In the genomic region with DNA sequence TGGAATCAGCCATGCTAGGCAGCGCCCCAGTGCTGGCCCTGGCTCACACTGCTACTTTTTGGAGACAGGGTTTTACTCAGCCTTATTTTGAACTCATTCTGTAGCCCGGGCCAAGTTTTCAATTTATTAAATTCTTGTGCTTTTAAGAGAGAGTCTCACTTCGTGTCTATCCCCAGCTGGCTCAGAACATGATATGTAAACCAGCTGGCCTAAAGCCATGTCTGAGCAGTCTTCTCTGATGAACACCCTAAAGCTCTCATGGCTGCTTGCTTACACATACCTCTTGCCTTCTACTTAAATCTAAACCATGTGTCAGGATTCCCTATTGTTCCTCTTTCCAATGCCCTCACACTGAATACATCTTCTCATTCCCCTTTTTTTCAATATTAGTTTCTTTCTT, we compare ENCODE assay signal across 12 mouse cellular contexts. TPM values are rescaled to one million over a fixed set of nuclear protein-coding genes. Genes with fewer than 3 reads are reported as not detected.
DNase-seq lines count a peak whose midpoint lies in the region; ATAC-seq and TF ChIP-seq lines count a peak whose summit lies in the region.
"Had no signal": no experiment of that assay in that cellular context is flagged by ENCODE, and none has a peak within 500 bp of the region (broad histone marks: within the 10 kb centered on the region; RNA-seq: fewer than 3 reads in every experiment).

No protein-coding gene starts in this region.

- H3K27me3 ChIP-seq in forebrain, embryonic 15.5 days, result no peaks in the 10 kb centered on the region
- H3K27me3 ChIP-seq in forebrain, embryonic 11.5 days (ENCODE audit: control insufficient read depth, insufficient read depth, low read length), result no peaks in the 10 kb centered on the region
- H3K27me3 ChIP-seq in lung, embryonic 14.5 days (ENCODE audit: insufficient read depth, low read length), result no peaks in the 10 kb centered on the region
- no peaks in the 10 kb centered on the region for H3K27me3 ChIP-seq in limb, embryonic 13.5 days

- no peak overlapping the region for H3K4me2 ChIP-seq in forebrain, embryonic 15.5 days (replicated peaks)
- H3K4me2 ChIP-seq in forebrain, embryonic 11.5 days (ENCODE audit: low read depth, low read length, severe bottlenecking), result no peak overlapping the region
- no peak overlapping the region for H3K4me2 ChIP-seq in lung, embryonic 14.5 days
- no peak overlapping the region for H3K4me2 ChIP-seq in limb, embryonic 13.5 days (replicated peaks)

- no peak overlapping the region for H3K4me3 ChIP-seq in forebrain, embryonic 15.5 days
- H3K4me3 ChIP-seq in forebrain, embryonic 11.5 days (ENCODE audit: low read depth, low read length), result no peak overlapping the region
- H3K4me3 ChIP-seq in lung, embryonic 14.5 days (ENCODE audit: low read depth, low read length), result no peak overlapping the region
- no peak overlapping the region for H3K4me3 ChIP-seq in limb, embryonic 13.5 days
- H3K4me3 ChIP-seq: erythroblast, embryonic 14.5 days had no signal

- no peaks in the 10 kb centered on the region; the same call in 1 of the 2 replicates for H3K9me3 ChIP-seq in forebrain, embryonic 15.5 days
- no peaks in the 10 kb centered on the region for H3K9me3 ChIP-seq in forebrain, embryonic 11.5 days (ENCODE audit: control insufficient read depth, low read length)
- no peaks in the 10 kb centered on the region for H3K9me3 ChIP-seq in lung, embryonic 14.5 days (ENCODE audit: low read depth, low read length)
- no peaks in the 10 kb centered on the region for H3K9me3 ChIP-seq in limb, embryonic 13.5 days

- WGBS in forebrain, embryonic 15.5 days, result 48% methylated on average over 3 of the region's 3 CpGs
- WGBS in forebrain, embryonic 11.5 days, result 83% methylated on average over 3 of the region's 3 CpGs
- WGBS in lung, embryonic 14.5 days, result 42% methylated on average over 3 of the region's 3 CpGs
- WGBS in limb, embryonic 13.5 days, result 33% methylated on average over 3 of the region's 3 CpGs

- peak; percentile 64 for ATAC-seq in forebrain, embryonic 15.5 days (replicated peaks)
- ATAC-seq in forebrain, embryonic 11.5 days (replicated peaks; ENCODE audit: low FRiP score), result no peak
- ATAC-seq in lung, embryonic 14.5 days (ENCODE audit: insufficient read depth), result peak; percentile 69
- peak; percentile 95 for ATAC-seq in limb, embryonic 13.5 days (ENCODE audit: low FRiP score, low read depth)
- ATAC-seq: hindbrain, embryonic 16.5 days had no signal

- TF ChIP-seq CTCF in lung, embryonic 14.5 days (IDR thresholded peaks at IDR 0.05; ENCODE audit: low read depth), result no peak

- DNase-seq in forebrain, embryonic 11.5 days (ENCODE audit: low spot score), result no peak
- peak; percentile 81 for DNase-seq in lung, embryonic 14.5 days
- DNase-seq in lung, postnatal 25 days (ENCODE audit: low spot score), result no peak
- DNase-seq in brain, adult 2 months (ENCODE audit: low read depth, low spot score), result peak; percentile 67
- no peak for DNase-seq in ovary, postnatal 14 days (ENCODE audit: low spot score)
- DNase-seq in cerebellum, adult 18-20 months, result no peak
- DNase-seq: kidney, postnatal 14 days; thymus, adult 2 months had no signal

- H3K36me3 ChIP-seq in forebrain, embryonic 15.5 days, result no peaks in the 10 kb centered on the region
- H3K36me3 ChIP-seq in forebrain, embryonic 11.5 days (ENCODE audit: control insufficient read depth, insufficient read depth, low read length), result no peaks in the 10 kb centered on the region
- no peaks in the 10 kb centered on the region for H3K36me3 ChIP-seq in lung, embryonic 14.5 days (ENCODE audit: insufficient read depth)
- no peaks in the 10 kb centered on the region for H3K36me3 ChIP-seq in limb, embryonic 13.5 days

- H3K9ac ChIP-seq in forebrain, embryonic 15.5 days (replicated peaks), result no peak overlapping the region
- H3K9ac ChIP-seq in forebrain, embryonic 11.5 days (ENCODE audit: low read length), result no peak overlapping the region
- H3K9ac ChIP-seq in lung, embryonic 14.5 days, result no peak overlapping the region
- H3K9ac ChIP-seq in limb, embryonic 13.5 days, result no peak overlapping the region

- H3K4me1 ChIP-seq in forebrain, embryonic 15.5 days, result peaks cover 6% of the 10 kb centered on the region; the same call in 1 of the 2 replicates
- H3K4me1 ChIP-seq in forebrain, embryonic 11.5 days (replicated peaks; ENCODE audit: control insufficient read depth, insufficient read depth, low read length), result no peaks in the 10 kb centered on the region
- no peaks in the 10 kb centered on the region for H3K4me1 ChIP-seq in lung, embryonic 14.5 days (ENCODE audit: insufficient read depth)
- H3K4me1 ChIP-seq in limb, embryonic 13.5 days, result peaks cover 18% of the 10 kb centered on the region

- no peak overlapping the region for H3K27ac ChIP-seq in forebrain, embryonic 15.5 days (replicated peaks)
- no peak overlapping the region for H3K27ac ChIP-seq in forebrain, embryonic 11.5 days (ENCODE audit: low read depth, low read length)
- H3K27ac ChIP-seq in lung, embryonic 14.5 days (ENCODE audit: low read depth), result no peak overlapping the region
- H3K27ac ChIP-seq in limb, embryonic 13.5 days, result peak overlapping the region; percentile 16; the same call in 1 of the 2 replicates

RNA-seq across cellular contexts. Expression of a gene that starts 14.2 kb away (rescaled TPM):
- polyA plus RNA-seq in forebrain, embryonic 15.5 days (2015; fragmentation: Nextera tagmentation; extraction: Ambion mirVana), result 9.0 and 10.9 TPM in 2 replicates
- polyA plus RNA-seq in forebrain, embryonic 11.5 days (2014; fragmentation: Nextera tagmentation; extraction: Ambion mirVana), result 11.9 and 12.8 TPM in 2 replicates
- polyA plus RNA-seq in lung, embryonic 14.5 days (2014; fragmentation: Nextera tagmentation; extraction: Ambion mirVana), result 5.2 and 5.9 TPM in 2 replicates
- polyA plus RNA-seq in limb, embryonic 13.5 days (2015; fragmentation: Nextera tagmentation; extraction: Ambion mirVana), result 12.1 and 13.2 TPM in 2 replicates

Comparison
In these comparisons a context has a peak if more than half of its experiments do, and no peak if none do; other contexts are left out.
1. DNase-seq: peak in lung, embryonic 14.5 days (single experiment) and brain, adult 2 months (single experiment); none in forebrain, embryonic 11.5 days (single experiment), lung, postnatal 25 days (single experiment), ovary, postnatal 14 days (single experiment) and cerebellum, adult 18-20 months (0 of 2).